Mouse (Mus musculus): ENCODE measurements around the gene Gm4981.
"Not testable (repeated sequence)": the region's sequence is repeated elsewhere in the genome, so short reads cannot be mapped to it uniquely, and the experiment has no call there.

The Gm4981 gene

DNA sequence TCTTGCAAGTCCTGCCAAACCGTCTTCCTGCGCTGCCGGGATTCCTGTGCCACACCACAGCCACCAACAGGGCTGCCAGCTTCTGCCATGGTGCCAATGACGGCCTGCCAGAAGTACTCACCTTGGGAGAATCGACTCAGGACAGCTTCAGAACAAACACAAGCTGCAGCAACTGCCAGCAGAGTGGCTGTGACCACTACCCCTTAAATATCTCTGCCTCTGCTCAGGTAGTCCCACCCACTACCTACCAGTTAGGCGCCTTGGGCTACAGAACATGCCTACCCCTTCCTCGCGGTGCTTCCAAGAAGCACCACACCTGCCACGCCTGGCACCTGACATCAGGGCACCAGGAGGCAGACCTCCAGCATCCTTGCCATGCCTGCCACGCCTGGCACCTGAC, at the start of gene Gm4981:
Gene Gm4981, minus strand, starts transcription at position 89 of the 400 bp plus-strand sequence.
- DNase-seq (ENCODE audit: inconsistent age in 2 of 2, low spot score in 1 of 2) = no peak

DNA sequence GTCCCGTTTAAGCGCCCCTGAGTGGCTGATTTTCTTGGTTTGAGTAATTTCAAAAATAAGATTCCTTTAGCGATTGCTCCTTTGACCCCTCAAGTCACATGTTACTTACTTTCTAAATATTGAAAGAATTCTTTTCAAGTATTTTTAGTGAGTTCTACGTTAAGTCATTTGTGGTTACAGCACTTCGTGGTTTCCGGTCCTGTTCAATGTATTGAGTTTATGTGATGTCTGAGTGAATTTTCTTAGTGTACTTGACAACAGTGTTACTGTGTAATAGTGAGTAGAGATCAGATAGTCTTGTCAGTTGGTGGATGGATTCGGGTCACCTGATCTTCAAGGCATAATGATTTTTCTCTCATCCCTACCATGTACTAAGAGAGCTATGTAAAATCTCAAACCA, 45.7 kb upstream of the Gm4981 start:
- DNase-seq (ENCODE audit: inconsistent age in 2 of 2, low spot score in 1 of 2) = no peak

DNA sequence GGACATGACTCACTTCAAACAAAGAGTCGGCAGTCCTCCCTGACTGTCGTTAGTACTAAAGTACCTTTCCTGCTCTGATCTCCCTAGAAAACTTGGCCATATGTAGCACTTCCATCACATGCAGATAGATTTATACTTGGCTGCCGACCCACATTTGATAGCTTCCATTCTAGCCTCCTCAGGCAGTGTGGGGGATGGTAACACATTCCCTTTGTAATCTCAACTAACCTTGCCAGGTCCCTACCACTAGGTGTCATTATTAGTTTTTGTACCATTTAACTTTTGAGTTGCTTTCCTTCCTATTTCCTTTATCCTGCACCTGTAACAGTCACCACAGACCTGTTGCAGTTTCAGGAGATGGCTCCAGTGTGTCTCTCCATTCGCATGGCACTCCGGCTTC, 22.0 kb upstream of the Gm4981 start:
- peak; percentile 29 to 79 for DNase-seq (ENCODE audit: inconsistent age in 2 of 2, low spot score in 1 of 2)

DNA sequence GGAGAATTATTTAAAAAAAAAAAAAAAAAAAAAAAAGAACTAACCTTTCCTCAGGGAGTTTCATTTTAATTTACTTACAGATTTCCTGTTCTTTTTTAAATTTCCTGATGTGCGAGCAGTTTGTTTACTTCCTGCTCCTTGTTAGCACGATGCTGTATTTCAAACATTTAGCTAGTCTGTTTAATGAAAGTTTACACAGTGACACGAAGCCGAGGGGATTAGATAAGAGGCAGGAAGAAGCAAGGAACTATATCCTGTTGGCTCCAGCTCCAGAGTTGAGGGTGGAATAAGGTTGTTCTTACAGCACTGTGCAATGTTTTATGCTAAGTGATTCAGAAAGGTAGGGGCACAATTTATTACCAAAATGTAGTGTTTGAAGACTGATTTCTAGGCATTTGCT, 19.5 kb upstream of the Gm4981 start:
- DNase-seq (ENCODE audit: inconsistent age in 2 of 2, low spot score in 1 of 2) = peak in 1 of 2 experiments; percentile 44

DNA sequence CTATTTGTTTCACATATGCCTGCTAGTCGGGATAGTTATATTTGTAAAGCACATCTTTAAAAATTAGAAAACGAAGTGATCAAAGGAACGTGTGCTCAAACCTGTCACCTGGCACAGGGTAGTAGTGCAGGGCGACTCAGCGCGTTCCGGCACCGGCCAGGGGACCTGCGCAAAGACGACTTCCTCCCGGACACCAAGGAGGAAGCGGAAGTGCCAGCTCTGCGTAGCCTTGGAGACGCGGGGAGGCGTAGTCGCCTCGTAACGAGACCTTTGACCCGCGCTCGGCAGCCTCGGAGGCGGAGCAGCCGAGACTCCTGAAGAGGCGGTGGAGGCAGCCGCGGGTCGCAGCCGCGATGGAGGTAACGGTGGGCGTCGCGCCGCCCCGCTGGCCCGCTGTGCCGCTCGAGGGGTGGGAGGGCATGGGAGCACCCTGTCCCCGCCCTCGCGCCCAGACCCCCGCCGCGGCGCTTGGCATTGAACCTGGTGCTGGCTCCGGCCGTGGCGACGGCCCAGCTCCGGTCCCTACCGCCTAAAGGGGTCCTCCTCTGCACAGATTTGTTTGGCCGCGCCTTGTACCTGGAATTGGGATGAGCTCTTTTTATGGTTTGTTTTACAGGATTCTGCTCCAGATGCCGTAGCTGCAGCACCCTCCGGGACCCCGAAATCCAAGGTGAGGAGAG, 18.9 kb upstream of the Gm4981 start, which contains the start of gene Gcc2:
Gene Gcc2, plus strand, starts transcription at position 285 of the 680 bp plus-strand sequence.
- DNase-seq (ENCODE audit: inconsistent age in 2 of 2, low spot score in 1 of 2) = peak; percentile 96 to 97

DNA sequence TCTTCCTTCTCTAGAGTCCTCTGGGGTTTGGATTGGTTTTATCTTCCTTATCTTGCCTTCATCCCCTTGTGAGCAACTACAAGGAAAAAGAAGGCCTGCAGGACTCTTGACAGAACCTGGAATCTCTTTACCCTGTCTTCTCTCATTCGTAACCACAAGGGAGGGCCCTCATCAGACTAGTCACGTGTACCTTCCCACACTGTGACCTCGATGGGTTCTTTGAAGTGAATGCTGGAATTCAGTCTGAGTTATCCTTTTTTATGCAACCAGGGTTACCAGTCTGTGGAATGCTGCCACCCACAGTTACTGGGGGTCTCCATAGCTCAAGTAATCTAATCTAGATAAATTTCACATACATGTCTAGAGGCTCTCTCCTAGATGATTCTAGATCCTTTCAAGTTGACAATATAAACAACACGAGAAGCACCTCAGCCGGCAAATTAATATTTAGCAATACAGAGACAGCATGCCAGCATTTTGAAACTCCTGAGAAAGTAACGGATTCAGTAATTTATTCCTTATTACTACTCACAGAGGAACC, 18.2 kb upstream of the Gm4981 start:
- peak; percentile 39 to 74 for DNase-seq (ENCODE audit: inconsistent age in 2 of 2, low spot score in 1 of 2)

DNA sequence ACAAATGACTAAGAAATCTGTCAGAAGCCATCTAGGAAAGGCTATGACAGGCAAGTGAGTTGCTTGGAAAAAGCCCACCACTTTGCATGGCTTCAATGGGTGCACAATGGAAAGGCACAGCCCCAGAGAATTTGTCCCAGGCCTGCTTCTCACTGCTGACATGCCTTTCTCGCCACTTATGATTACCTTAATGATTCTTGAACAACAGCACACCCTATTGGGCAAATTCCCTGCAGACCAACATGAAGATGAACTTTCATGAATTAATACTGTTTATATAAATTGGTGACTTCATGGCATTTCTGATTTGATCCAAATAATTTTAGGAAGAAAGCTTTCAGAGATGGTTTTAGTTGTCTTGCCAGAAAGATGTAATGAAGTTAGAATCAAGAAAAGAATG, 13.0 kb upstream of the Gm4981 start:
- DNase-seq (ENCODE audit: inconsistent age in 2 of 2, low spot score in 1 of 2) = no peak

DNA sequence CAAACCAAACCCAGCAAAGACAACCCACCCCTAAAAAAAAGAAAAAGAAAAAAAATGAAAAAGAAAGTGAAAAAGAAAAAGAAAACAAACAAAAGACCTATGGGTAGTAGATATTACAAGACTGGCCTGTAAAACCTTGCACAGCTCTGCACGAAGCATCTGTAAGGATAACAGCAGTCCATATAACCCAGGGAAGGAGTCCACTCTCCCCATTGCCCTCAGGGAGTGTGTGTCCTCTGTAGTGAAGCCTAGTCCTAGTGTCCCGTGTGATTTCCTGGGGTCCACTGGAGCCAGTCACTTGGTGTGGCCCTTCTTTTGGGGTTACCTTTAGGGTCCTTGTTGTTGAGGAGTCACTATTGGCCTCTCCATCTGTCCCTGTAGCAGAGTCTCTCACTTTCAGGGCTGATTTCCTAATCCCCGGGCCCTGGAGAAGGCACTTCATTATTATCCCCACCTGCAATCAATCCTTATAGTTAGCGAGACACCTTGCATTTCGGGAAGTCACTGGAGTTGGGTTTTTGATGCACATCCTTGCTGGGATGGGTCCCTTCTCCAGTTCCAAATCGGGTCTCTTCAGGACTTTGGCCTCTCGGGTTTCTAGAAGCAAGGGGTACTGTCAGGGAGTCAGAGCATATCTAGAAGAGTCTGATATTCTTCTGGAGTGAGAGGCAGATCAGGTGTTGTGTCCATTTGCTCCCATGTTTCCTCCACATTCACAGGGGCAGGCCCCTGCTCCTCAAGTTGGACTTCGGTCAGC, 2.7 kb upstream of the Gm4981 start:
- DNase-seq (ENCODE audit: inconsistent age in 2 of 2, low spot score in 1 of 2) = peak; percentile 49 to 83

DNA sequence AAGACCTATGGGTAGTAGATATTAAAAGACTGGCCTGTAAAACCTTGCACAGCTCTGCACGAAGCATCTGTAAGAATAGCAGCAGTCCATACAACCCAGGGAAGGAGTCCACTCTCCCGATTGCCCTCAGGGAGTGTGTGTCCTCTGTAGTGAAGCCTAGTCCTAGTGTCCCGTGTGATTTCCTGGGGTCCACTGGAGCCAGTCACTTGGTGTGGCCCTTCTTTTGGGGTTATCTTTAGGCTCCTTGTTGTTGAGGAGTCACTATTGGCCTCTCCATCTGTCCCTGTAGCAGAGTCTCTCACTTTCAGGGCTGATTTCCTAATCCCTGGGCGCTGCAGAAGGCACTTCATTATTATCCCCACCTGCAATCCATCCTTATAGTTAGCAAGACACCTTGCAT, 1.5 kb downstream of the Gm4981 start:
- DNase-seq (ENCODE audit: inconsistent age in 2 of 2, low spot score in 1 of 2) = peak in 1 of 2 experiments; percentile 67

DNA sequence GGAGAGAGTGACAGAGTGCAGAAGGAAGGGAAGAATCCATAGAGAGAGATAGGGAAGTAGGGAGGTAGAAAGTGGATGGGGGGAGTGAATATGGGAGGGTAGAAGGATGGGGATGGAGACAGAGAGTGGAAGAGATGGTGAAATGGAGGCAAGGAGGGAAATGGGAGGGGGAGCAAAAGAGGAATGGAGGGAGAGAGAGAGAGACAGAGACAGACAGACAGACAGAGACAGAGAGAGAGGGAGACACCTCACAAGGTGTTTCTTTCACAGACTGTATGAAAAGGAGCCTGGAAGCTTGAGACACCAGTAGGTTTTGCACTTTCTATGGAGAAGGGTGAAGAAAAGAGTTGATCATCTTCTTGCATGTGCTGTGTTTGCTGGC, 2.8 kb downstream of the Gm4981 start:
- peak in 1 of 2 experiments; percentile 29 for DNase-seq (ENCODE audit: inconsistent age in 2 of 2, low spot score in 1 of 2)

DNA sequence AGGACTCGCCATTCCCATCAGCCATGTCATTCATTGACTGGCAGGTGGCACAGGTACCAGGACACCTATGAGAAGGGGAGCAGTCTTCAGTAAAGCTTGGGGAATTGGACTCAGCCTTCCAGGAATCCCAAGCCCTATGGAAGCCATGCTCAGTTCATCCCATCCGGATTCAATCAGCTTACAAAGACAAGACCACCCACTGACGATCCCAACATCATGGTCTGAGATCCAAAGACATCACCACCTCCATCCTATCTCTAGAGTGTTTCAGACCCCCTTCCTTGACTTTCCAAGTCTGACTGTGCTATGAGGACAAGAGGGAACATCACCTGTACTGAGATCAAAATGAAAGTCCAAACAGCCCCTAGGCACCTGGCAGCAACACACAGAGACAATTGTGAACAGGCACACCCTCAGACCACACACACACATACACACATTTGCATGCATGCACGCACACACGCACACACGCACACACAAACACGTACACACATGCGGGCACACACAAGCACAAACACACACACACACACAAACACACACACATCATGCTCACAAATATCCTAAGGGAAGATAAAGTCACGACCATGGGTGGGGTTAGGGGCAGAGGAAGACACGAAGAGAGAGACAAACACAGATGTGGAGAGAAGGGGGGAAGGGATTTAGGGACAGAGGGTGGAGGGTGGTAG, 3.3 kb downstream of the Gm4981 start:
- peak in 1 of 2 experiments; percentile 68 for DNase-seq (ENCODE audit: inconsistent age in 2 of 2, low spot score in 1 of 2)

DNA sequence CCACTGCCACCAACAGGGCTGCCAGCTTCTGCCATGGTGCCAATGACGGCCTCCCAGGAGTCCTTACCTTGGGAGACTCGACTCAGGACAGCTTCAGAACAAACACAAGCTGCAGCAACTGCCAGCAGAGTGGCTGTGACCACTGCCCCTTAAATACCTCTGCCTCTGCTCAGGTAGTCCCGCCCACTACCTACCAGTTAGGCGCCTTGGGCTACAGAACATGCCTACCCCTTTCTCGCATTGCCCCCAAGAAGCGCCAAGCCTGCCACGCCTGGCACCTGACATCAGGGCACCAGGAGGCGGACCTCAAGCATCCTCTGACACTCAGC, 3.9 kb downstream of the Gm4981 start, which contains the start of gene Duxf3:
Gene Duxf3, minus strand, starts transcription at position 35 of the 329 bp plus-strand sequence.
- peak in 1 of 2 experiments; percentile 36 for DNase-seq (ENCODE audit: inconsistent age in 2 of 2, low spot score in 1 of 2)

DNA sequence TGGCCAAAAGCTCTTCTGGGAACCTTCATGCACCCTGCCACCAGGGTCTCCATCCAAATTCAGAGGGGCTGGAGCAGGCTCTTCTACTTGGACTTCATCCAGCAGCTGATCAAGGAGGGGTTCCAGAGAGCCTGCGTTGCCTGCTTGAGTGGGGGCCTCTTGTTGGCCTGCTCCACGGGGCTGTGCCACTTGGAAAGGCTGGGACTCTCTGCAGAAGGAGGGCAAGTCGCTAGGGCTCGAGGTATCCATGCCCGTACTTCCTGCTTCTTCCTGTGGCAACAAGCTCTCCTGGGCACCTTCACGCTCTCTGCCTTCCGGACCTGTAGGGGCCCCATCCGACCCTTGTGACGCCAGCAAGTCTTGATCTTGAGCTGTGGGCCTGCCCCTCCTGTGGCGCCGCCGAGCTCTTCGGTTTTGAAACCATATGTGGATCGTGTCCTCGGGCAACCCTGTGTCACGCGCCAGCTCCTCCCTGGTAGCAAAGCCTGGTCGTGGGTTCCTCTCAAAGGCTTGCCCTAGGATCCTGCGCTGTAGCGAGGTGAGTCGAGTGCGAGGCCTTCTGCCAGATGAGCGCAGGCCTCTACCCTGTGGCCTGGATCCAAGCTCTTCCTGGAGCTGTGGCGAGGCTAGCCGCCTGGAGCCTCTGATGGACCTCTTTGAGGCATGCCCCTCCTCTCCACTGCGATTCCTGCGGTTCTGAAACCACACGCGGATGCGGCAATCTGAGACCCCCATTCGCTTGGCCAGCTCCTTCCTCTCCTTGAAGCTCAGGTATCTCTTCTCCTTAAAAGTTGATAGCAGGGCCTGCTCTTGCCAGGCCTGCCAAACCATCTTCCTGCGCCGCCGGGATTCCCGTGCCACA, 4.5 kb downstream of the Gm4981 start:
- peak; percentile 76 to 88 for DNase-seq (ENCODE audit: inconsistent age in 2 of 2, low spot score in 1 of 2)

DNA sequence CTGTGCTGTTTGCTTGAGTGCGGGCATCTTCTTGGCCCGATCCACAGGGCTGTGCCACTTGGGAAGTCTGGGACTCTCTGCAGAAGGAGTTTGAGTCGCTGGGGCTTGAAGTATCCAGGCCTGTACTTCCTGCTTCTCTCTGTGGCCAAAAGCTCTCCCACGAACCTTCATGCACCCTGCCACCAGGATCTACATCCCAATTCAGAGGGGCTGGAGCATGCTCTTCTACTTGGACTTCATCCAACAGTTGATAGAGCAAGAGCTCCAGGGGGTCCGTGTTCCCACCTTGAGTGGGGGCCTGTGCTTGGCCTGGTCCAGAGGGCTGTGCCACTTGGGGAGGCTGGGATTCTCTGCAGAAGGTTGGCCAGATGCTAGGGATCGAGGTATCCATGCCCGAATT, 5.4 kb downstream of the Gm4981 start:
- DNase-seq (ENCODE audit: inconsistent age in 2 of 2, low spot score in 1 of 2) = peak; percentile 44 to 71

DNA sequence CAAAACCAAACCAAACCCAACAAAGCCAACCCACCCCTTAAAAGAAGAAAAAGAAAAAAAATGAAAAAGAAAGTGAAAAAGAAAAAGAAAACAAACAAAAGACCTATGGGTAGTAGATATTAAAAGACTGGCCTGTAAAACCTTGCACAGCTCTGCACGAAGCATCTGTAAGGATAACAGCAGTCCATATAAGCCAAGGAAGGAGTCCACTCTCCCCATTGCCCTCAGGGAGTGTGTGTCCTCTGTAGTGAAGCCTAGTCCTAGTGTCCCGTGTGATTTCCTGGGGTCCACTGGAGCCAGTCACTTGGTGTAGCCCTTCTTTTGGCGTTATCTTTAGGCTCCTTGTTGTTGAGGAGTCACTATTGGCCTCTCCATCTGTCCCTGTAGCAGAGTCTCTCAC, 6.5 kb downstream of the Gm4981 start:
- peak in 1 of 2 experiments; percentile 50 for DNase-seq (ENCODE audit: inconsistent age in 2 of 2, low spot score in 1 of 2)

DNA sequence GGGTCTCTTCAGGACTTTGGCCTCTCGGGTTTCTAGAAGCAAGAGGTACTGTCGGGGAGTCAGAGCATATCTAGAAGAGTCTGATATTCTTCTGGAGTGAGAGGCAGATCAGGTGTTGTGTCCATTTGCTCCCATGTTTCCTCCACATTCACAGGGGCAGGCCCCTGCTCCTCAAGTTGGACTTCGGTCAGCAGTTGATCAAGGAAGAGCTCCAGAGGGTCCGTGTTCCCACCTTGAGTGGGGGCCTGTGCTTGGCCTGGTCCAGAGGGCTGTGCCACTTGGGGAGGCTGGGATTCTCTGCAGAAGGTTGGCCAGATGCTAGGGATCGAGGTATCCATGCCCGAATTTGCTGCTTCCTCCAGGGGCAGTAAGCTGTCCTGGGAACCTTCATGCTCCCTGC, 8.7 kb downstream of the Gm4981 start:
- DNase-seq (ENCODE audit: inconsistent age in 2 of 2, low spot score in 1 of 2) = peak; percentile 40 to 69

DNA sequence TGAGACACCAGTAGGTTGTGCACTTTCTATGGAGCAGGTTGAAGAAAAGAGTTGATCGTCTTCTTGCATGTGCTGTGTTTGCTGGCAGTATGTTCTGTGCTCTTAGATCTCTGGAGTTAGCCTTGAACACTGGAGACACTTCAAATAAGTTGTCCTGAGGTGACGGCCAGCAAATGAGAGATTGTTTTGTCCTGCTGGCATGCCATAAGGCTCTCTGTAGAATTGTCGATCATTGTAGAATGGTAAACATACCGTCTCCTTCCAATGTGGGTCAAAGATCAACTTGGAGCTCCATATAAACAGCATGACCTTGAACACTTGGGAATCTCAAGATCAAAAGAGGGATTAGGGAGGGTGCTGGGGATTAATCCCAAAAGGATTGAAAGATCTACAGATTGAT, 10.1 kb downstream of the Gm4981 start:
- not testable (repeated sequence) for DNase-seq (ENCODE audit: inconsistent age in 2 of 2, low spot score in 1 of 2)

DNA sequence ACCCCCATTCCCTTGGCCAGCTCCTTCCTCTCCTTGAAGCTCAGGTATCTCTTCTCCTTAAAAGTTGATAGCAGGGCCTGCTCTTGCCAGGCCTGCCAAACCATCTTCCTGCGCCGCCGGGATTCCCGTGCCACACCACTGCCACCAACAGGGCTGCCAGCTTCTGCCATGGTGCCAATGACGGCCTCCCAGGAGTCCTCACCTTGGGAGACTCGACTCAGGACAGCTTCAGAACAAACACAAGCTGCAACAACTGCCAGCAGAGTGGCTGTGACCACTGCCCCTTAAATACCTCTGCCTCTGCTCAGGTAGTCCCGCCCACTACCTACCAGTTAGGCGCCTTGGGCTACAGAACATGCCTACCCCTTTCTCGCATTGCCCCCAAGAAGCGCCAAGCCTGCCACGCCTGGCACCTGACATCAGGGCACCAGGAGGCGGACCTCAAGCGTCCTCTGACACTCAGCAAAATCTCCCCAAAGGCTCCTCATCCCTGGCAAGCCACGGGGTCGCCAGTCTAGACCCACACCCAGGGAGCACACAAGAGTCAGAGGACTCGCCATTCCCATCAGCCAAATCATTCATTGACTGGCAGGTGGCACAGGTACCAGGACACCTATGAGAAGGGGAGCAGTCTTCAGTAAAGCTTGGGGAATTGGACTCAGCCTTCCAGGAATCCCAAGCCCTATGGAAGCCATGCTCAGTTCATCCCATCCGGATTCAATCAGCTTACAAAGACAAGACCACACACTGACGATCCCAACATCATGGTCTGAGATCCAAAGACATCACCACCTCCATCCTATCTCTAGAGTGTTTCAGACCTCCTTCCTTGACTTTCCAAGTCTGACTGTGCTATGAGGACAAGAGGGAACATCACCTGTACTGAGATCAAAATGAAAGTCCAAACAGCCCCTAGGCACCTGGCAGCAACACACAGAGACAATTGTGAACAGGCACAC, 11.4 kb downstream of the Gm4981 start, which contains the start of gene AW822073:
Gene AW822073, minus strand, starts transcription at position 104 of the 959 bp plus-strand sequence.
- DNase-seq (ENCODE audit: inconsistent age in 2 of 2, low spot score in 1 of 2) = peak in 1 of 2 experiments; percentile 66
